Mouse (Mus musculus) liver, embryonic 14.5 days (tissue): ENCODE data around the gene Ikzf1.

ENCODE experiments used
- CTCF ChIP-seq: IDR thresholded peaks from 2 replicates; pipeline ENCODE4 v1.5.1; 2016; ENCODE audit warnings: antibody characterized with exemption, low read depth, control low read depth
- EP300 ChIP-seq: IDR thresholded peaks from 2 replicates; pipeline ENCODE4 v1.6.1; 2016; ENCODE audit warnings: antibody characterized with exemption, low read depth

GRCm38 (mm10) chr11:11800304-11800703 lies 115.5 kb downstream of the Ikzf1 start:
- no peak for TF ChIP-seq CTCF
- TF ChIP-seq EP300: no peak
